Mouse (Mus musculus): ENCODE results near the gene Siglec1.
"Not testable (repeated sequence)": the region's sequence is repeated elsewhere in the genome, so short reads cannot be mapped to it uniquely, and the experiment has no call there.

Gene Siglec1

GRCm38 (mm10) chr2:131053851-131054645, 32.5 kb downstream of the Siglec1 start:
- DNase-seq (ENCODE audit: low read depth, low spot score) = no peak

GRCm38 (mm10) chr2:131052862-131053418, 33.6 kb downstream of the Siglec1 start:
- DNase-seq (ENCODE audit: low read depth, low spot score) = no peak

GRCm38 (mm10) chr2:131052043-131052442, 34.5 kb downstream of the Siglec1 start:
- DNase-seq (ENCODE audit: low read depth, low spot score) = no peak

- no peak for DNase-seq (ENCODE audit: low read depth, low spot score)
Observed at GRCm38 (mm10) chr2:131046025-131046424, 40.5 kb downstream of the Siglec1 start.

GRCm38 (mm10) chr2:131044989-131045720, 41.4 kb downstream of the Siglec1 start:
- peak; percentile 40 for DNase-seq (ENCODE audit: low read depth, low spot score)

GRCm38 (mm10) chr2:131044354-131044852, 42.2 kb downstream of the Siglec1 start:
- no peak for DNase-seq (ENCODE audit: low read depth, low spot score)

GRCm38 (mm10) chr2:131042988-131043387, 43.6 kb downstream of the Siglec1 start, which contains the start of gene Gfra4:
TSS of gene Gfra4 (minus strand) at chr2:131043088.
- no peak for DNase-seq (ENCODE audit: low read depth, low spot score)

- no peak for DNase-seq (ENCODE audit: low read depth, low spot score)
Observed at GRCm38 (mm10) chr2:131040854-131041825, 45.4 kb downstream of the Siglec1 start.

- no peak for DNase-seq (ENCODE audit: low read depth, low spot score)
Observed at GRCm38 (mm10) chr2:131038675-131039074, 47.9 kb downstream of the Siglec1 start.

- no peak for DNase-seq (ENCODE audit: low read depth, low spot score)
Observed at GRCm38 (mm10) chr2:131038197-131038596, 48.4 kb downstream of the Siglec1 start.

GRCm38 (mm10) chr2:131037226-131037990, 49.2 kb downstream of the Siglec1 start:
- peak; percentile 67 for DNase-seq (ENCODE audit: low read depth, low spot score)

- DNase-seq (ENCODE audit: low read depth, low spot score) = peak; percentile 20
Observed at GRCm38 (mm10) chr2:131036757-131037156, 49.8 kb downstream of the Siglec1 start.

- peak; percentile 56 for DNase-seq (ENCODE audit: low read depth, low spot score)
Observed at GRCm38 (mm10) chr2:131036343-131036742, 50.2 kb downstream of the Siglec1 start.

- not testable (repeated sequence) for DNase-seq (ENCODE audit: low read depth, low spot score)
Observed at GRCm38 (mm10) chr2:131031406-131031805, 55.2 kb downstream of the Siglec1 start.

- no peak for DNase-seq (ENCODE audit: low read depth, low spot score)
Observed at GRCm38 (mm10) chr2:131030998-131031397, 55.6 kb downstream of the Siglec1 start.

GRCm38 (mm10) chr2:131030561-131030960, 56.0 kb downstream of the Siglec1 start:
- peak; percentile 62 for DNase-seq (ENCODE audit: low read depth, low spot score)

- DNase-seq (ENCODE audit: low read depth, low spot score) = peak; percentile 97
Observed at GRCm38 (mm10) chr2:131029065-131029935, 57.3 kb downstream of the Siglec1 start.

- no peak for DNase-seq (ENCODE audit: low read depth, low spot score)
Observed at GRCm38 (mm10) chr2:131026941-131027340, 59.6 kb downstream of the Siglec1 start.

- no peak for DNase-seq (ENCODE audit: low read depth, low spot score)
Observed at GRCm38 (mm10) chr2:131025230-131025629, 61.3 kb downstream of the Siglec1 start.
